Mouse (Mus musculus): ENCODE data around the gene Ankrd11.

The Ankrd11 gene

GRCm38 (mm10) chr8:122926782-122927181 is 115.3 kb downstream of the Ankrd11 start:
- DNase-seq (ENCODE audit: low read depth, low spot score) = peak; percentile 23

GRCm38 (mm10) chr8:122925939-122926722 is 115.9 kb downstream of the Ankrd11 start:
- no peak for DNase-seq (ENCODE audit: low read depth, low spot score)

GRCm38 (mm10) chr8:122924091-122924490 is 118.0 kb downstream of the Ankrd11 start:
- no peak for DNase-seq (ENCODE audit: low read depth, low spot score)

GRCm38 (mm10) chr8:122923431-122924090 is 118.5 kb downstream of the Ankrd11 start:
- no peak for DNase-seq (ENCODE audit: low read depth, low spot score)

- no peak for DNase-seq (ENCODE audit: low read depth, low spot score)
These were observed 119.1 kb downstream of the Ankrd11 start for GRCm38 (mm10) chr8:122922945-122923344.

- peak; percentile 23 for DNase-seq (ENCODE audit: low read depth, low spot score)
These were observed 121.2 kb downstream of the Ankrd11 start for GRCm38 (mm10) chr8:122920890-122921289.

- no peak for DNase-seq (ENCODE audit: low read depth, low spot score)
These were observed 123.5 kb downstream of the Ankrd11 start for GRCm38 (mm10) chr8:122918438-122919107.

- no peak for DNase-seq (ENCODE audit: low read depth, low spot score)
These were observed 124.3 kb downstream of the Ankrd11 start for GRCm38 (mm10) chr8:122917531-122918392.

GRCm38 (mm10) chr8:122916766-122917165 is 125.3 kb downstream of the Ankrd11 start:
- DNase-seq (ENCODE audit: low read depth, low spot score) = no peak

GRCm38 (mm10) chr8:122912871-122913270 is 129.2 kb downstream of the Ankrd11 start:
- DNase-seq (ENCODE audit: low read depth, low spot score) = no peak

GRCm38 (mm10) chr8:122912150-122912549 is 129.9 kb downstream of the Ankrd11 start:
- no peak for DNase-seq (ENCODE audit: low read depth, low spot score)

- peak; percentile 83 for DNase-seq (ENCODE audit: low read depth, low spot score)
These were observed 135.5 kb downstream of the Ankrd11 start for GRCm38 (mm10) chr8:122906463-122907021.

GRCm38 (mm10) chr8:122905346-122905745 is 136.7 kb downstream of the Ankrd11 start:
- no peak for DNase-seq (ENCODE audit: low read depth, low spot score)

GRCm38 (mm10) chr8:122904496-122904895 is 137.6 kb downstream of the Ankrd11 start:
- no peak for DNase-seq (ENCODE audit: low read depth, low spot score)

GRCm38 (mm10) chr8:122903002-122903401 is 139.1 kb downstream of the Ankrd11 start:
- DNase-seq (ENCODE audit: low read depth, low spot score) = no peak

- no peak for DNase-seq (ENCODE audit: low read depth, low spot score)
These were observed 139.5 kb downstream of the Ankrd11 start for GRCm38 (mm10) chr8:122902581-122902980.

- no peak for DNase-seq (ENCODE audit: low read depth, low spot score)
These were observed 140.1 kb downstream of the Ankrd11 start for GRCm38 (mm10) chr8:122901892-122902515.

GRCm38 (mm10) chr8:122901476-122901875 is 140.6 kb downstream of the Ankrd11 start:
- no peak for DNase-seq (ENCODE audit: low read depth, low spot score)

- DNase-seq (ENCODE audit: low read depth, low spot score) = no peak
These were observed 143.0 kb downstream of the Ankrd11 start for GRCm38 (mm10) chr8:122899085-122899484.

- no peak for DNase-seq (ENCODE audit: low read depth, low spot score)
These were observed 143.6 kb downstream of the Ankrd11 start for GRCm38 (mm10) chr8:122898473-122898872.

- DNase-seq (ENCODE audit: low read depth, low spot score) = no peak
These were observed 144.1 kb downstream of the Ankrd11 start for GRCm38 (mm10) chr8:122898018-122898417.
